Mouse (Mus musculus): ENCODE measurements around the gene Prkaa2. TPM values are rescaled to one million over a fixed set of nuclear protein-coding genes. Genes with fewer than 3 reads are reported as not detected.
A peak's percentile ranks its signal among the peaks of the same experiment; 100 is the strongest.

Gene Prkaa2
- polyA plus RNA-seq, 1 experiment: 0.20 TPM

DNA sequence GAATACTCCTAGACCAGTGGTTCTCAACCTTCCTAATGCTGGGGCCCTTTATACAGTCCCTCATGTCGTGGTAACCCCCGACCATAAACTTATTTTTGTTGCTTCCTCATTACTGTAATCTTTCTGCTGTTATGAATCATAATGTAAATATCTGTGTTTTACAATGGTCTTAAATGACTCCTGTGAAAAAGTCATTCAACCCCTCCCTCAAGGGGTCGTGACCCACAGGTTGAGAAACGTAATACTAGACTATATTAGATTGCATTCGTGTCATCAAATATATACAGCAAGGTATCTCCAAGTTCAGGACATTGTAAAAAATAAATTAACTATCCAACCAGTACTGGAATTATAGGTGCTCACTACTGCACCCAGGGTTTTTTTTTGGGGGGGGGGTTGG is 3.4 kb upstream of the Prkaa2 start:
- Histone ChIP-seq H3K79me2 (ENCODE audit: control insufficient read depth, insufficient read depth) (no peaks in the 10 kb centered on the region), H3ac (ENCODE audit: control insufficient read depth, insufficient read length, low read depth) (no peak overlapping the region), H3K4me3 (ENCODE audit: insufficient read depth, poor library complexity, severe bottlenecking) (no peak overlapping the region), H3K36me3 (ENCODE audit: control insufficient read depth, insufficient read depth) (no peaks in the 10 kb centered on the region), H3K27me3 (ENCODE audit: control insufficient read depth, insufficient read depth, insufficient read length) (no peaks in the 10 kb centered on the region), H3K79me3 (ENCODE audit: low read depth) (no peaks in the 10 kb centered on the region)
- TF ChIP-seq MAX (IDR thresholded peaks at IDR 0.05) (no peak), CTCF (IDR thresholded peaks at IDR 0.05; ENCODE audit: control insufficient read depth, insufficient read depth, insufficient read length) (no peak), CEBPB (IDR thresholded peaks at IDR 0.05; ENCODE audit: low read depth) (no peak), MYOG (IDR thresholded peaks at IDR 0.05; ENCODE audit: control insufficient read depth, extremely low read depth, insufficient read length) (no peak), MYOD1 (IDR thresholded peaks at IDR 0.05; ENCODE audit: control insufficient read depth, insufficient read length, low read depth) (no peak)

DNA sequence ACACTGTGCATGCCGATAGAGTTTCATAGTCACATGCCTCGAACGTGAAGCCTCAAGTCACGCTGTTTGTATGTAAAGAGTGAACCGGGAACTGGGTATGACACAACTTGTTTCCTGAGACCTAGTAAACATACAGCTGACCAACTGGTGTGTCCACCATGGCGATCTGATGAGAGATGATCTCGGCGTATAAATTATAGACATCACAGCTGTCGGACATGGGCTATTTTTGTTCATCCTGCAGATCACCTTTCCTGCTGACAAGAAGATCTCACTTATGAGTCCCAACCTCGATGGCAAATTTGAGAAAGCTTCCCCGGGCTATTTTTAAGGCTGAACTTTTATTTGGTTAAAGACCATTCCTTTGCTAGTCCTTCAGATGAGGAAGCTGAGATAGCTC is 2.1 kb upstream of the Prkaa2 start:
- Histone ChIP-seq H3K79me2 (ENCODE audit: control insufficient read depth, insufficient read depth) (no peaks in the 10 kb centered on the region), H3ac (ENCODE audit: control insufficient read depth, insufficient read length, low read depth) (no peak overlapping the region), H3K27me3 (ENCODE audit: control insufficient read depth, insufficient read depth, insufficient read length) (no peaks in the 10 kb centered on the region), H3K36me3 (ENCODE audit: control insufficient read depth, insufficient read depth) (no peaks in the 10 kb centered on the region), H3K4me3 (ENCODE audit: insufficient read depth, poor library complexity, severe bottlenecking) (no peak overlapping the region), H3K79me3 (ENCODE audit: low read depth) (no peaks in the 10 kb centered on the region)
- no peak for TF ChIP-seq MAX (IDR thresholded peaks at IDR 0.05)
- no peak for TF ChIP-seq MYOD1 (IDR thresholded peaks at IDR 0.05; ENCODE audit: control insufficient read depth, insufficient read length, low read depth)
- TF ChIP-seq CEBPB (IDR thresholded peaks at IDR 0.05; ENCODE audit: low read depth): no peak
- no peak for TF ChIP-seq FOSL1 (IDR thresholded peaks at IDR 0.05; ENCODE audit: insufficient read depth, low read length, poor library complexity, severe bottlenecking)
- TF ChIP-seq USF1 (IDR thresholded peaks at IDR 0.05; ENCODE audit: low read depth): no peak
- no peak for TF ChIP-seq MYOG (IDR thresholded peaks at IDR 0.05; ENCODE audit: control insufficient read depth, extremely low read depth, insufficient read length)
- TF ChIP-seq CTCF (IDR thresholded peaks at IDR 0.05; ENCODE audit: control insufficient read depth, insufficient read depth, insufficient read length): no peak

DNA sequence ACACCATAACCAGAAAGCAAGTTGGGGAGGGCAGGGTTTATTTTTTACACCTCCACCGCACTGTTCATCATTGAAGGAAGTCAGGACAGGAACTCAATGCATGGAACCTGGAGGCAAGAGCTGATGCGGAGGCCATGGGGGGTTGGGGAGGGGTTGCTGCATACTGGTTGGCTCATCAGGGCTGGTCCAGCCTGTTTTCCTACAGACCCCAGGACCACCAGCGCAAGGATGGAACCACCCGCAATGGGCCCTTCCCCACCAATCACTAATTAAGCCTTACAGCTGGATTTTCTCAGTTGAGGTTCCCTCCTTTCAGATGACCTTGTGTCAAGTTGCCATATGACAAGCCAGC is 970 bp upstream of the Prkaa2 start:
- Histone ChIP-seq H3K27me3 (ENCODE audit: control insufficient read depth, insufficient read depth, insufficient read length) (no peaks in the 10 kb centered on the region), H3K4me3 (ENCODE audit: insufficient read depth, poor library complexity, severe bottlenecking) (no peak overlapping the region), H3ac (ENCODE audit: control insufficient read depth, insufficient read length, low read depth) (no peak overlapping the region), H3K79me2 (ENCODE audit: control insufficient read depth, insufficient read depth) (no peaks in the 10 kb centered on the region), H3K79me3 (ENCODE audit: low read depth) (no peaks in the 10 kb centered on the region), H3K36me3 (ENCODE audit: control insufficient read depth, insufficient read depth) (no peaks in the 10 kb centered on the region)
- TF ChIP-seq FOSL1 (IDR thresholded peaks at IDR 0.05; ENCODE audit: insufficient read depth, low read length, poor library complexity, severe bottlenecking) (no peak), MAX (IDR thresholded peaks at IDR 0.05) (no peak), USF1 (IDR thresholded peaks at IDR 0.05; ENCODE audit: low read depth) (no peak), MYOG (IDR thresholded peaks at IDR 0.05; ENCODE audit: control insufficient read depth, extremely low read depth, insufficient read length) (no peak), CTCF (IDR thresholded peaks at IDR 0.05; ENCODE audit: control insufficient read depth, insufficient read depth, insufficient read length) (no peak), CEBPB (IDR thresholded peaks at IDR 0.05; ENCODE audit: low read depth) (no peak), MYOD1 (IDR thresholded peaks at IDR 0.05; ENCODE audit: control insufficient read depth, insufficient read length, low read depth) (no peak)

DNA sequence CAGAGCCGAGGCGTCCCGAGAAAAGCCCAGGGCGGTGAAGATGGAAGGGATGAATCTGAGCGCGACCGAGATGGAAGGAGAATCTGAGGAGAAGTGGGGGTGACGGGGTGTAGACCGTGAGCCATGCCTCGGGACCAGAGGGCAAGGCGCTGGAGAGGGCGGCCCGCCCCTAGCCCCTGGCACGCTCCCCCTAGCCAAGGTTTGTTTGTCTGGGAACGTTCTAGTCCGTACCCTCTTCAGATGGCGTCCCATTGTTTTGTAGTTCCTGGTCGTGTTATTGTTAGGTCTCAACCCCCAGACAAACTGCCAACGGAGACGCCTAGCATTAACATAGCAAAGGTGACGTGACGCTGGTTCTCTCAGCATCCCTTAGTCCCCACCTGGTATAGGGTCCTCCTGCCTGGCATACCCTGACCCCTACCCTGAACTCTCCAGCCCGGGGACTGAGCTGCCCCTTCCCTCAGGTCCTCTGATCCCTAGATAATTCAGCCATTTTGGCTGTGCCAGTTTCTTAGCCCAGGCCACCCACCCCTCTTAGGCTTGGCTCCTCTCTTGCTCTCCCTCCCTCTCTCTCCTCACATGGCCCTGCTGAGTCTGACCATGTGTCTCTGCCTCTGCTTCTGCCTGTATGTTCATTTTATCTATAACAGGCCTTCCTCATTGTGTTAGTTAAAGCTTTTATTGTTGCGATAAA is 447 bp upstream of the Prkaa2 start:
- Histone ChIP-seq H3K36me3 (ENCODE audit: control insufficient read depth, insufficient read depth) (no peaks in the 10 kb centered on the region), H3ac (ENCODE audit: control insufficient read depth, insufficient read length, low read depth) (peak overlapping the region; percentile 79), H3K4me3 (ENCODE audit: insufficient read depth, poor library complexity, severe bottlenecking) (peak overlapping the region; percentile 34), H3K79me2 (ENCODE audit: control insufficient read depth, insufficient read depth) (no peaks in the 10 kb centered on the region), H3K27me3 (ENCODE audit: control insufficient read depth, insufficient read depth, insufficient read length) (no peaks in the 10 kb centered on the region), H3K79me3 (ENCODE audit: low read depth) (no peaks in the 10 kb centered on the region)
- TF ChIP-seq USF1 (IDR thresholded peaks at IDR 0.05; ENCODE audit: low read depth) (no peak), CTCF (IDR thresholded peaks at IDR 0.05; ENCODE audit: control insufficient read depth, insufficient read depth, insufficient read length) (no peak), CEBPB (IDR thresholded peaks at IDR 0.05; ENCODE audit: low read depth) (no peak), FOSL1 (IDR thresholded peaks at IDR 0.05; ENCODE audit: insufficient read depth, low read length, poor library complexity, severe bottlenecking) (no peak), MYOG (IDR thresholded peaks at IDR 0.05; ENCODE audit: control insufficient read depth, extremely low read depth, insufficient read length) (no peak), MAX (IDR thresholded peaks at IDR 0.05) (no peak), MYOD1 (IDR thresholded peaks at IDR 0.05; ENCODE audit: control insufficient read depth, insufficient read length, low read depth) (no peak)

DNA sequence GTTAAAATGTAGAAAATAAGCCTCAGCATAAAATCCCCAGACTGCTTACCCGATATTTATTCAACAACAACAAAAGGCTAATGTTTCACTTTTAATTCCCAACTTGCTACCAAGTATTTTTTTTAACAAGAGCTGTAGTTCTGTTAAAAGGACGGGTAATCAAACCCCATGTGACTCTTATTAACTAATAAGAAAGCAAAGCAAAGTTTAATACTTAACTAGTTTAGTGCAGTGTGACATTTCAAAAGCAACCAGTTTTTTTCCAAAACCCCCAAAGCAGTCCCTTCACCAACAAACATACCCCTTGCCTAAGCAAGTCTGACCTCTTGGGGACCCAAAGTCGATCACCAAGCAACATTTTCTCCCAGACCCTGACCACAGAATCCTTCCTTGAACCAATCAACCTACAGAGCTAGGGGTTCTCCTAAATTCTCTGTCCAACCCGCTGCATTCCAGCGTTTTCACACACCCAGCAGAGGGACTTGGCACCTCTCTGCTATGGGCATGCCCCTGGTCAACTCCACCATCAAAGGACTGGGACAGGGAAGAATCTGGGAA is 970 bp downstream of the Prkaa2 start:
- no peaks in the 10 kb centered on the region for H3K36me3 ChIP-seq (ENCODE audit: control insufficient read depth, insufficient read depth)
- H3ac ChIP-seq (ENCODE audit: control insufficient read depth, insufficient read length, low read depth): no peak overlapping the region
- TF ChIP-seq FOSL1 (IDR thresholded peaks at IDR 0.05; ENCODE audit: insufficient read depth, low read length, poor library complexity, severe bottlenecking) (no peak), MAX (IDR thresholded peaks at IDR 0.05) (no peak), USF1 (IDR thresholded peaks at IDR 0.05; ENCODE audit: low read depth) (no peak), CEBPB (IDR thresholded peaks at IDR 0.05; ENCODE audit: low read depth) (no peak), CTCF (IDR thresholded peaks at IDR 0.05; ENCODE audit: control insufficient read depth, insufficient read depth, insufficient read length) (no peak), MYOD1 (IDR thresholded peaks at IDR 0.05; ENCODE audit: control insufficient read depth, insufficient read length, low read depth) (no peak), MYOG (IDR thresholded peaks at IDR 0.05; ENCODE audit: control insufficient read depth, extremely low read depth, insufficient read length) (no peak)
- H3K79me3 ChIP-seq (ENCODE audit: low read depth): no peaks in the 10 kb centered on the region
- no peak overlapping the region for H3K4me3 ChIP-seq (ENCODE audit: insufficient read depth, poor library complexity, severe bottlenecking)
- H3K79me2 ChIP-seq (ENCODE audit: control insufficient read depth, insufficient read depth): no peaks in the 10 kb centered on the region
- no peaks in the 10 kb centered on the region for H3K27me3 ChIP-seq (ENCODE audit: control insufficient read depth, insufficient read depth, insufficient read length)

Measured in C2C12 (cell line).